Mouse (Mus musculus) liver, embryonic 14.5 days (tissue): ENCODE results near the gene Meox1. TPM values are rescaled to one million over a fixed set of nuclear protein-coding genes. Genes with fewer than 3 reads are reported as not detected.

Experiments used
- ATAC-seq: fragments of 200-750 bp; cut with Nextera tagmentation; 2 replicates; pipeline ENCODE4 v1.8.0; 2017; ENCODE audit warnings: moderate number of reproducible peaks, mild to moderate bottlenecking, moderate library complexity; ENCODE audit not compliant: insufficient read depth
- DNase-seq, 3 experiments: peaks; one replicate each; pipeline ENCODE4 v3.0.0-alpha.2; 2012 to 2013; ENCODE audit warnings: low read depth in 3 of 3, low spot score in 3 of 3
- H3K27ac ChIP-seq: fragments of 300-500 bp; sonication (generic); 2 replicates; pipeline ENCODE4 v1.5.1; 2014; ENCODE audit warnings: moderate library complexity, mild to moderate bottlenecking, control low read depth, inconsistent platforms
- H3K27me3 ChIP-seq: fragments of 300-500 bp; sonication (generic); 2 replicates; pipeline ENCODE4 v1.6.1; 2014; ENCODE audit warnings: mild to moderate bottlenecking, low read length, moderate library complexity; ENCODE audit not compliant: control insufficient read depth, insufficient read depth
- H3K36me3 ChIP-seq: fragments of 300-500 bp; sonication (generic); replicated peaks from 2 replicates; pipeline ENCODE4 v1.6.1; 2014; ENCODE audit warnings: low read depth; ENCODE audit not compliant: control insufficient read depth, insufficient read depth
- H3K4me1 ChIP-seq, 2 experiments: fragments of 200-500 bp in 1 of 2; fragments of 300-500 bp in 1 of 2; sonication (generic) in 1 of 2; replicated peaks; 2 replicates each; pipeline ENCODE4 v1.6.1; 2012 to 2014; ENCODE audit warnings: antibody characterized with exemption in 1 of 2, inconsistent platforms in 1 of 2, low read length in 1 of 2; ENCODE audit not compliant: control insufficient read depth in 2 of 2, insufficient read depth in 2 of 2
- H3K4me2 ChIP-seq: fragments of 300-500 bp; sonication (generic); 2 replicates; pipeline ENCODE4 v1.6.1; 2014; ENCODE audit warnings: low read depth, mild to moderate bottlenecking, control low read depth, moderate library complexity
- H3K4me3 ChIP-seq, 2 experiments: fragments of 200-500 bp in 1 of 2; fragments of 300-500 bp in 1 of 2; sonication (generic) in 1 of 2; 2 replicates each; pipeline ENCODE4 v1.5.1; 2012 to 2014; ENCODE audit warnings: low read depth in 2 of 2, low read length in 2 of 2, mild to moderate bottlenecking in 2 of 2, control low read depth in 1 of 2, inconsistent platforms in 1 of 2, moderate library complexity in 1 of 2; ENCODE audit not compliant: insufficient read depth in 1 of 2
- H3K9ac ChIP-seq: fragments of 300-500 bp; sonication (generic); replicated peaks from 2 replicates; pipeline ENCODE4 v1.6.1; 2014; ENCODE audit warnings: mild to moderate bottlenecking, control low read depth, moderate library complexity
- H3K9me3 ChIP-seq: fragments of 300-500 bp; sonication (generic); 2 replicates; pipeline ENCODE4 v1.6.1; 2016; ENCODE audit warnings: low read length, mixed read lengths; ENCODE audit not compliant: control insufficient read depth
- CTCF ChIP-seq: IDR thresholded peaks from 2 replicates; pipeline ENCODE4 v1.5.1; 2016; ENCODE audit warnings: antibody characterized with exemption, low read depth, control low read depth
- EP300 ChIP-seq: IDR thresholded peaks from 2 replicates; pipeline ENCODE4 v1.6.1; 2016; ENCODE audit warnings: antibody characterized with exemption, low read depth
- WGBS: fragments of 180-500 bp; shearing (Covaris S2); extraction: QIAGEN DNeasy Blood & Tissue Kit; methylation state at CpG from one replicate; pipeline ENCODE4 v1.1.7; 2014; ENCODE audit not compliant: insufficient replicate concordance; 5-methylcytosine and 5-hydroxymethylcytosine counted together
- polyA plus RNA-seq, 2 experiments: library from polyadenylated mRNA; depleted of rRNA in 1 of 2; stranded (reverse) in 1 of 2; unstranded in 1 of 2; fragments of >200 nt; fragmentation: Nextera tagmentation in 1 of 2; extraction: Ambion mirVana in 1 of 2; gene quantifications; 2 replicates each; pipeline versions ENCODE4 v1.2.1 to v1.2.3; 2012 to 2014

The Meox1 gene
- polyA plus RNA-seq, 2 experiments, result 0.28 to 0.36 TPM

GRCm38 (mm10) chr11:101931978-101932377, 37.8 kb upstream of the Meox1 start:
- Histone ChIP-seq H3K9me3 (no peaks in the 10 kb centered on the region), H3K9ac (no peak overlapping the region), H3K4me1 (no peaks in the 10 kb centered on the region; a peak in 2 of 4 replicates), H3K36me3 (no peaks in the 10 kb centered on the region), H3K27ac (no peak overlapping the region), H3K4me2 (no peak overlapping the region), H3K27me3 (peaks cover 6% of the 10 kb centered on the region), H3K4me3 (no peak overlapping the region)
- DNase-seq (no peak), ATAC-seq (no peak)
- TF ChIP-seq EP300 (no peak), CTCF (no peak)
- WGBS, result 56% methylated on average over 4 of the region's 4 CpGs

DNA sequence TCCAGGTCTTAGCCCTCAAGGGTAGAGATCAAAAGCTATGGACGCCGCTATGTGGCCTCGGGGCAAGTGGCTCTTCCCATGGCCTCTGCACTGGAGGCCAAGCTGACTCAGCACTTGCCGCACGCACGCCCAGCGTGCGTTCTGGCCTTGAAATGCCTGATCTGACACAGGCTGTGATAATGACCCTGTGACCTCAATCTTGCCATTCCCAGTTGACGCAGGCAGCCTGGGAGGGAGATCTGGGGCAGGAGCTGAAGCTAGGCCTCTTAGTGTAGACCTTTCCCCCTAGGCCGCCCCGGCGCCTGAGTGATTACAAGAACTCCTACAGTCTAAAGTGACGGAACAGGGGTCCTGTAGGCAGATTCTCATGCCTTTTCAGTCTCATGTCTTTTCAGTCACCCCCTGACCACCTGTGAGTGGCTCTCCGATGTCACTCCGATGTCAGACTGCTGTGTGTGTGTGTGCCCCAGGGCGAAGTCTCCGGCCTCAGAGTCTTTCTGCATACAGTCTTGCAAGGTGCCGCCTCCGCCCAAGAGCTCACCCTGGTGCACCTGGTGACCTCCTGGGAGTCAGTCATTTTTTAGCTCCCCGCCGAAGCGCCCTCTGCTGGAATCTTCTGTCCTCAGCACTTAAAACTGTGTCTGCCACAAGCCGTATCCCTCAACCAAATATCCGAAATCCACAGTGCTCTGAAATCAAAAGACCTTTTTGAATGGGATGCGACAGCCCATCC, 34.0 kb upstream of the Meox1 start:
- 42% methylated on average over 25 of the region's 25 CpGs for WGBS
- H3K36me3 ChIP-seq, result no peaks in the 10 kb centered on the region
- H3K27ac ChIP-seq, result no peak overlapping the region
- H3K27me3 ChIP-seq, result no peaks in the 10 kb centered on the region
- no peaks in the 10 kb centered on the region for H3K9me3 ChIP-seq
- H3K4me2 ChIP-seq, result no peak overlapping the region
- TF ChIP-seq EP300 (no peak), CTCF (peak; percentile 59)
- H3K9ac ChIP-seq, result no peak overlapping the region
- ATAC-seq, result no peak
- no peak for DNase-seq
- no peaks in the 10 kb centered on the region for H3K4me1 ChIP-seq
- no peak overlapping the region for H3K4me3 ChIP-seq

- Histone ChIP-seq H3K4me3 (no peak overlapping the region), H3K27ac (no peak overlapping the region), H3K9me3 (no peaks in the 10 kb centered on the region), H3K4me1 (no peaks in the 10 kb centered on the region), H3K9ac (no peak overlapping the region), H3K36me3 (no peaks in the 10 kb centered on the region), H3K27me3 (no peaks in the 10 kb centered on the region), H3K4me2 (no peak overlapping the region)
- no peak for DNase-seq
- no peak for ATAC-seq
- TF ChIP-seq CTCF (no peak), EP300 (no peak)
- WGBS, result 77% methylated on average over 10 of the region's 10 CpGs
Observed at GRCm38 (mm10) chr11:101926951-101927589, 32.9 kb upstream of the Meox1 start.

- Histone ChIP-seq H3K36me3 (no peaks in the 10 kb centered on the region), H3K4me3 (no peak overlapping the region), H3K9me3 (no peaks in the 10 kb centered on the region), H3K9ac (no peak overlapping the region), H3K27me3 (no peaks in the 10 kb centered on the region), H3K27ac (no peak overlapping the region), H3K4me2 (no peak overlapping the region), H3K4me1 (no peaks in the 10 kb centered on the region)
- WGBS, result 56% methylated on average over 6 of the region's 6 CpGs
- DNase-seq (no peak), ATAC-seq (no peak)
- TF ChIP-seq EP300, result no peak
- TF ChIP-seq CTCF, result no peak
Observed at GRCm38 (mm10) chr11:101925636-101926035, 31.5 kb upstream of the Meox1 start.

GRCm38 (mm10) chr11:101924441-101924976, 30.3 kb upstream of the Meox1 start:
- H3K9me3 ChIP-seq, result no peaks in the 10 kb centered on the region
- H3K4me2 ChIP-seq, result no peak overlapping the region
- H3K36me3 ChIP-seq, result no peaks in the 10 kb centered on the region
- no peaks in the 10 kb centered on the region for H3K27me3 ChIP-seq
- H3K9ac ChIP-seq, result no peak overlapping the region
- no peak for DNase-seq
- TF ChIP-seq CTCF (no peak), EP300 (no peak)
- WGBS, result 48% methylated on average over 17 of the region's 19 CpGs
- no peak overlapping the region for H3K4me3 ChIP-seq
- H3K27ac ChIP-seq, result no peak overlapping the region
- no peak for ATAC-seq
- no peaks in the 10 kb centered on the region for H3K4me1 ChIP-seq
